Mouse (Mus musculus): ENCODE results near the gene Cd7. TPM values are rescaled to one million over a fixed set of nuclear protein-coding genes. Genes with fewer than 3 reads are reported as not detected.

Gene Cd7
- polyA plus RNA-seq (2012; rRNA removed), result not detected in 2 replicates

DNA sequence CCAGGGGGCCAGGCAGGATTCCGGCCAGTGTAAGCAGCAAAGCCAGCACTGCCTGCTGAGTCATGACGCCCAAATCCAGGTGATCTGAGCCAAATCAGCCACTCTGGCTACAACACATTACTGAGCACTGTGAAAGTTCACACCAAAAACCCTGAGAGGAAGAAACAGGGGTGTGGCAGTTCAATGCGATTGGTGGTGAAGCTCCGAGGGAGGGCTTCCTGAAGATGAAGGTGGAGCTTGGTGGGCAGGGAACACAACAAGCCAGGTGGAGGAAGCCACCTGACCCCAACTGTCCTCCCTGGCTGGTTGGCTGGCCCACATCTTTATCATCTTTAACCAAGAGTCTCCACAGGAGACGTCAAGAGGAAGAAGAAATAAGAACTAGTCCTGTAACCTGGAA lies at the start of gene Cd7:
Cd7 (minus strand) TSS at position 117 of the 400 bp plus-strand sequence.

GRCm38 (mm10) chr11:121081120-121081519 lies 41.9 kb upstream of the Cd7 start, which contains the start of gene Sectm1a:
TSS of gene Sectm1a (minus strand) at chr11:121081220.

GRCm38 (mm10) chr11:121063379-121063778 lies 24.2 kb upstream of the Cd7 start, which contains the start of gene Sectm1b:
TSS of gene Sectm1b (minus strand) at chr11:121063569.

DNA sequence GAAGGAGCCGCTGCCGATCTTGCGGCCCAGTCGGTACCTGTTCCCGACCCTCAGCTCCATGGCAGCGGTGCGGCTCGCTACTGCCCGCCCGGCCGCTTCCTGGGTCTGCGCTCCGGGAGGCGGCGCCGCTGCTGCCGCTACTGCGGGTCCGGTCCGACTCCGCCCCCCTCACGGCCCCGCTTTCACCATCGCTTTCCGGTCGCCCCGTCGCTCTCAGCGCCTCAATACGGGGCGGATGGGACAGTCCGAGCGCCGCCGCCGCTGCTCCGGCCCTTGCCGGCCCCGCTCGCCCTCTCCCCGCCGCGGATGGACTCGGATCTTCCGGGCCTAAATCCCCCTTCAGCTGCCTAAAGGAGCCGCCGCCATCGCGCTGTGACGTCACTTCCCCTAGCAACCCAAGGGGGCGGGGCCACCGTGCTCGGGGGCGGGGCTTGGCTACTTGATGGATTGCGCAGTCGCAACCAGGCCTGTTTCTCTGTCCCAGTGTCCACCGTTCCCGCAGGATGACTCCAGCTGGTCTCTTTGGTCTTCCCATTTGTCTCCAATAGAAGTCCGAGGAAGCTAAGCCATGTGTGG lies 48.2 kb downstream of the Cd7 start, which contains the start of gene Csnk1d:
Csnk1d (minus strand) TSS at position 380 of the 576 bp plus-strand sequence.

Other genes with a start within 250 kb of the Cd7 start
- gene Dus1l, start 243.0 kb downstream of the Cd7 start, polyA plus RNA-seq (2012; rRNA removed), result 38.1 and 38.2 TPM in 2 replicates
- 281 and 338 TPM in 2 replicates for gene Fasn, start 214.9 kb downstream of the Cd7 start, polyA plus RNA-seq (2012; rRNA removed)
- 9.6 and 10.4 TPM in 2 replicates for gene Ccdc57, start 106.5 kb downstream of the Cd7 start, polyA plus RNA-seq (2012; rRNA removed)
- gene Slc16a3, start 90.9 kb downstream of the Cd7 start, polyA plus RNA-seq (2012; rRNA removed), result 8.9 and 9.1 TPM in 2 replicates
- gene Csnk1d, start 48.1 kb downstream of the Cd7 start, polyA plus RNA-seq (2012; rRNA removed), result 158 and 162 TPM in 2 replicates
- not detected in 2 replicates for gene Sectm1b, start 24.2 kb upstream of the Cd7 start, polyA plus RNA-seq (2012; rRNA removed)
- 0.05 TPM in 1 of 2 replicates, not detected in the other for gene Sectm1a, start 41.8 kb upstream of the Cd7 start, polyA plus RNA-seq (2012; rRNA removed)
- gene Tex19.2, start 79.3 kb upstream of the Cd7 start, polyA plus RNA-seq (2012; rRNA removed), result not detected in 2 replicates
- gene Tex19.1, start 106.7 kb upstream of the Cd7 start, polyA plus RNA-seq (2012; rRNA removed), result not detected in 2 replicates
- gene Uts2r, start 120.9 kb upstream of the Cd7 start, polyA plus RNA-seq (2012; rRNA removed), result 0.65 and 0.70 TPM in 2 replicates
- gene Hexdc, start 165.0 kb upstream of the Cd7 start, polyA plus RNA-seq (2012; rRNA removed), result 131 and 136 TPM in 2 replicates
- gene Ogfod3, start 165.3 kb upstream of the Cd7 start, polyA plus RNA-seq (2012; rRNA removed), result 7.4 and 9.6 TPM in 2 replicates
- gene Cybc1, start 189.9 kb upstream of the Cd7 start, polyA plus RNA-seq (2012; rRNA removed), result 48.4 TPM in 2 replicates
- 78.6 and 79.8 TPM in 2 replicates for gene Narf, start 197.8 kb upstream of the Cd7 start, polyA plus RNA-seq (2012; rRNA removed)
- gene Foxk2, start 220.6 kb upstream of the Cd7 start, polyA plus RNA-seq (2012; rRNA removed), result 59.0 and 65.3 TPM in 2 replicates

All from central nervous system, embryonic 18 days (tissue).